Mouse (Mus musculus): ENCODE measurements around the gene Dyrk3. TPM values are rescaled to one million over a fixed set of nuclear protein-coding genes. Genes with fewer than 3 reads are reported as not detected.

The Dyrk3 gene
- polyA plus RNA-seq, 1 experiment: 0.94 TPM

- TF ChIP-seq CTCF (conservative IDR thresholded peaks at IDR 0.05; ENCODE audit: insufficient read depth, insufficient read length, low read depth, low read length) (no peak; the same call in 1 of the 2 replicates), POLR2A (IDR thresholded peaks at IDR 0.05; ENCODE audit: low read depth, low read length) (no peak)
- WGBS: 20% methylated on average over 6 of the region's 6 CpGs
- no peak overlapping the region; the same call in 1 of the 2 replicates for H3K27ac ChIP-seq (ENCODE audit: insufficient read depth, low read depth, low read length)
- H3K27me3 ChIP-seq (replicated peaks; ENCODE audit: control insufficient read depth, insufficient read depth, low read length): no peaks in the 10 kb centered on the region
- H3K4me3 ChIP-seq (ENCODE audit: insufficient read depth, low read depth, low read length): no peak overlapping the region
- no peaks in the 10 kb centered on the region for H3K36me3 ChIP-seq (ENCODE audit: control insufficient read depth, insufficient read depth, low read length)
- peaks cover 4% of the 10 kb centered on the region for H3K4me1 ChIP-seq (ENCODE audit: control insufficient read depth, insufficient read depth, low read length)
- DNase-seq: peak; percentile 84
Observed at GRCm38 (mm10) chr1:131112576-131112975, 25.6 kb downstream of the Dyrk3 start.

GRCm38 (mm10) chr1:131110525-131111106, 27.5 kb downstream of the Dyrk3 start:
- peaks cover 4% of the 10 kb centered on the region for H3K4me1 ChIP-seq (ENCODE audit: control insufficient read depth, insufficient read depth, low read length)
- DNase-seq: peak; percentile 37
- no peaks in the 10 kb centered on the region for H3K36me3 ChIP-seq (ENCODE audit: control insufficient read depth, insufficient read depth, low read length)
- H3K27me3 ChIP-seq (replicated peaks; ENCODE audit: control insufficient read depth, insufficient read depth, low read length): no peaks in the 10 kb centered on the region
- no peak overlapping the region for H3K4me3 ChIP-seq (ENCODE audit: insufficient read depth, low read depth, low read length)
- WGBS: 64% methylated on average over 12 of the region's 12 CpGs
- no peak overlapping the region for H3K27ac ChIP-seq (ENCODE audit: insufficient read depth, low read depth, low read length)
- TF ChIP-seq POLR2A (IDR thresholded peaks at IDR 0.05; ENCODE audit: low read depth, low read length) (no peak), CTCF (conservative IDR thresholded peaks at IDR 0.05; ENCODE audit: insufficient read depth, insufficient read length, low read depth, low read length) (no peak)

- Histone ChIP-seq H3K36me3 (ENCODE audit: control insufficient read depth, insufficient read depth, low read length) (no peaks in the 10 kb centered on the region), H3K27ac (ENCODE audit: insufficient read depth, low read depth, low read length) (peak overlapping the region; percentile 54; the same call in 1 of the 2 replicates), H3K4me3 (ENCODE audit: insufficient read depth, low read depth, low read length) (no peak overlapping the region), H3K27me3 (replicated peaks; ENCODE audit: control insufficient read depth, insufficient read depth, low read length) (no peaks in the 10 kb centered on the region), H3K4me1 (ENCODE audit: control insufficient read depth, insufficient read depth, low read length) (peaks cover 1% of the 10 kb centered on the region)
- peak; percentile 74 for DNase-seq
- 52% methylated on average over 10 of the region's 10 CpGs for WGBS
- no peak for TF ChIP-seq POLR2A (IDR thresholded peaks at IDR 0.05; ENCODE audit: low read depth, low read length)
- TF ChIP-seq CTCF (conservative IDR thresholded peaks at IDR 0.05; ENCODE audit: insufficient read depth, insufficient read length, low read depth, low read length): no peak
Observed at GRCm38 (mm10) chr1:131107575-131108308, 30.4 kb downstream of the Dyrk3 start.

- 76% methylated on average over 10 of the region's 10 CpGs for WGBS
- TF ChIP-seq POLR2A (IDR thresholded peaks at IDR 0.05; ENCODE audit: low read depth, low read length) (no peak), CTCF (conservative IDR thresholded peaks at IDR 0.05; ENCODE audit: insufficient read depth, insufficient read length, low read depth, low read length) (no peak)
- no peak for DNase-seq
- Histone ChIP-seq H3K36me3 (ENCODE audit: control insufficient read depth, insufficient read depth, low read length) (no peaks in the 10 kb centered on the region), H3K4me3 (ENCODE audit: insufficient read depth, low read depth, low read length) (no peak overlapping the region), H3K27ac (ENCODE audit: insufficient read depth, low read depth, low read length) (no peak overlapping the region), H3K4me1 (ENCODE audit: control insufficient read depth, insufficient read depth, low read length) (no peaks in the 10 kb centered on the region; the same call in 1 of the 2 replicates), H3K27me3 (replicated peaks; ENCODE audit: control insufficient read depth, insufficient read depth, low read length) (no peaks in the 10 kb centered on the region)
Observed at GRCm38 (mm10) chr1:131103776-131104424, 34.2 kb downstream of the Dyrk3 start.

GRCm38 (mm10) chr1:131100808-131101207, 37.3 kb downstream of the Dyrk3 start:
- TF ChIP-seq CTCF (conservative IDR thresholded peaks at IDR 0.05; ENCODE audit: insufficient read depth, insufficient read length, low read depth, low read length): no peak
- TF ChIP-seq POLR2A (IDR thresholded peaks at IDR 0.05; ENCODE audit: low read depth, low read length): no peak
- DNase-seq: no peak
- 87% methylated on average over 1 of the region's 1 CpGs for WGBS
- H3K4me1 ChIP-seq (ENCODE audit: control insufficient read depth, insufficient read depth, low read length): peaks cover 5% of the 10 kb centered on the region; the same call in 1 of the 2 replicates
- H3K27me3 ChIP-seq (replicated peaks; ENCODE audit: control insufficient read depth, insufficient read depth, low read length): no peaks in the 10 kb centered on the region
- no peak overlapping the region for H3K4me3 ChIP-seq (ENCODE audit: insufficient read depth, low read depth, low read length)
- no peaks in the 10 kb centered on the region for H3K36me3 ChIP-seq (ENCODE audit: control insufficient read depth, insufficient read depth, low read length)
- H3K27ac ChIP-seq (ENCODE audit: insufficient read depth, low read depth, low read length): no peak overlapping the region

- peak; percentile 95 for DNase-seq
- peak; percentile 76 for TF ChIP-seq POLR2A (IDR thresholded peaks at IDR 0.05; ENCODE audit: low read depth, low read length)
- no peak for TF ChIP-seq CTCF (conservative IDR thresholded peaks at IDR 0.05; ENCODE audit: insufficient read depth, insufficient read length, low read depth, low read length)
- Histone ChIP-seq H3K36me3 (ENCODE audit: control insufficient read depth, insufficient read depth, low read length) (no peaks in the 10 kb centered on the region), H3K4me3 (ENCODE audit: insufficient read depth, low read depth, low read length) (peak within 1 kb of the TSS; percentile 95), H3K4me1 (ENCODE audit: control insufficient read depth, insufficient read depth, low read length) (peaks cover 28% of the 10 kb centered on the region), H3K27me3 (replicated peaks; ENCODE audit: control insufficient read depth, insufficient read depth, low read length) (no peaks in the 10 kb centered on the region), H3K27ac (ENCODE audit: insufficient read depth, low read depth, low read length) (peak within 1 kb of the TSS; percentile 83)
- WGBS: 1% methylated on average over 31 of the region's 32 CpGs
Observed at GRCm38 (mm10) chr1:131097700-131098094, 40.4 kb downstream of the Dyrk3 start, which contains the start of gene Mapkapk2. TSS of gene Mapkapk2 (minus strand) at chr1:131097826.
